Mouse (Mus musculus) cerebellum, adult 2 months (tissue): Measurements from ENCODE around the gene Akap2. TPM values are rescaled to one million over a fixed set of nuclear protein-coding genes. Genes with fewer than 3 reads are reported as not detected.

Experiments
- DNase-seq, 2 experiments: peaks; one replicate each; pipeline ENCODE4 v3.0.0; 2021
- H3K27ac ChIP-seq: fragments of 200-500 bp; 2 replicates; pipeline ENCODE4 v1.5.1; 2012; ENCODE audit warnings: low read length, control low read depth, inconsistent platforms; ENCODE audit not compliant: insufficient read depth
- H3K27me3 ChIP-seq: fragments of 200-500 bp; 2 replicates; pipeline ENCODE4 v1.6.1; 2012; ENCODE audit warnings: inconsistent platforms, mild to moderate bottlenecking, low read length, moderate library complexity; ENCODE audit not compliant: control insufficient read depth, insufficient read depth
- H3K4me1 ChIP-seq: fragments of 200-500 bp; 2 replicates; pipeline ENCODE4 v1.6.1; 2011; ENCODE audit warnings: low read length; ENCODE audit not compliant: control insufficient read depth, insufficient read depth
- H3K4me3 ChIP-seq: fragments of 200-500 bp; replicated peaks from 2 replicates; pipeline ENCODE3; 2011; ENCODE audit warnings: mild to moderate bottlenecking, low read depth, low read length, control low read depth; ENCODE audit not compliant: insufficient read depth
- CTCF ChIP-seq: fragments of 200-500 bp; IDR thresholded peaks from 2 replicates; pipeline ENCODE4 v1.5.1; 2011; ENCODE audit warnings: low read depth, mild to moderate bottlenecking, control low read depth, low read length, moderate library complexity, borderline replicate concordance; ENCODE audit not compliant: insufficient read depth
- POLR2A ChIP-seq: fragments of 200-500 bp; IDR thresholded peaks from 2 replicates; pipeline ENCODE4 v1.6.1; 2011; ENCODE audit warnings: low read length, control low read depth, borderline replicate concordance; ENCODE audit not compliant: insufficient read depth
- WGBS: fragments of 180-500 bp; shearing (Covaris S2); methylation state at CpG from one replicate; pipeline ENCODE4 v1.1.7; 2018; 5-methylcytosine and 5-hydroxymethylcytosine counted together
- polyA plus RNA-seq: library from polyadenylated mRNA; depleted of rRNA; stranded (reverse); fragments of >200 nt; gene quantifications from 2 replicates; pipeline ENCODE4 v1.2.3, GENCODE M21; 2012

Akap2 gene
- polyA plus RNA-seq, 1 experiment: 33.6 TPM

DNA sequence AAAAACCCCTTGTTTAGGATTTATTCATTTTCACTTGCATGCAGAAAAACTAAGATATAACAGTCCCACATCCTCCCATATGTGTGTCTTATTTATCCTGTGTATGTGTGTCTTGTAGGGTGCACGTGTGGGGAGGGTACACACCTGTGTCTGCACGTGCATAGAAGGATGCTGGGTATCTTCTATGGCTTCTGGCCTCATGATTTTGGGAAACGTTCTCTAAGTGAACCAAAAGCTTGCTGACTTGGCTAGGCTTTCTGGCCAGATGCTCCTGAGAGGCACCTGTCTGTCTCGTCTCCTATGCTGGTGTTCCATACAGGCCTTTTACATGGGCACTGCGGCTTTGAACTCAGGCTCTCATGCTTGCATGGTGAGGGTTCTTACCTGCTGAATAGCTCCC, 105.2 kb downstream of the Akap2 start:
- DNase-seq: no peak
- H3K27ac ChIP-seq: no peak overlapping the region
- TF ChIP-seq CTCF (no peak), POLR2A (no peak)
- no peak overlapping the region for H3K4me3 ChIP-seq
- 71% methylated on average over 5 of the region's 5 CpGs for WGBS
- no peaks in the 10 kb centered on the region for H3K27me3 ChIP-seq
- no peaks in the 10 kb centered on the region for H3K4me1 ChIP-seq

DNA sequence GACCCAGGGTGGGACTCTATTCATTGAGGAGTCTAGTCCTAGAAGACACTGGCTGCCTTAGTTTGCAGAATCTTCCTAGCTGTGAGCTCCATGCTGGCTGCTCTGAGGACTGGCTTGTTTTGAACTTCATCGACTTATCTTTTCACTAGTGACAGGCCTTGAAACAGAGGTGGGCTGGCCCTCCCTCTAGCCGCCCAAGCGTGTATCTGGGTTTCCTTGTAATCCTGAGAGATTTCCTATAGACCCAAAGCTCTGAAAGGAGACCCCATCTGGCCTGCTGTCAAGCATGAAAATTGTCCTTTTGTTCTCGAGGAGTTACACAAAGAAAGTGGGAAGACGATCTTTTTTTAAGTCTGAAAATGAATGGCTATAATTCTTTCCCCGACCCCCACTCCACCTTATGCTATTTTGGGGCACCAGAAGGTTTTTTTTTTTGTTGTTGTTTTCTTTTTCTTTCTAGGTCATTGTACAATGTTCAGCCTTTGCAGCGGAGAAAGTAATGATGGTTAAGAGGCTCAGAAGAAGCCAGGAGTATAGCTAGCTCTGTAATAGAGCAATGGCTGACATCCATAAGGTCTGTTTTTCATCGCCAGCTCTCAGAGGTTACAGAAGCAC, 107.3 kb downstream of the Akap2 start:
- no peaks in the 10 kb centered on the region for H3K27me3 ChIP-seq
- no peak overlapping the region for H3K4me3 ChIP-seq
- H3K27ac ChIP-seq: no peak overlapping the region
- WGBS: 30% methylated on average over 8 of the region's 8 CpGs
- DNase-seq: no peak
- H3K4me1 ChIP-seq: no peaks in the 10 kb centered on the region
- TF ChIP-seq CTCF (no peak), POLR2A (no peak)

DNA sequence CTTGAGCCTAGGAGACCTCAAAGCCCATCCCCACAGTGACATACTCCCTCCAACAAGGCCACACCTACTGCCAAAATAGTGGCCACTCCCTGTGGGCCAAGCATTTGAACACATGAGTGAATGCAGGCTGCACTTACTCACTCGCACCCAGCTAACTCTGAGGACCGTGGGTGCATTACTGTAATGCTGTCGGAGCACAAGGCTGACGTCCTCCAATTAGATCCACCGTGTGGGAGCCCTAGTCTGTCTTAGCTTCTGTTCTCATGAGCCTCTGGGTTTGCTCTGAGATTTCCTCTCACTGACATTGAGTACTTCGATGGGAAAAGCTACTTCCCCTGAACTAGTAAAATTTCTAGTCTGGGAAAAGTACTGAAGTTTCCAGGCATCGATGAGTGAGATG, 108.8 kb downstream of the Akap2 start:
- DNase-seq: no peak
- TF ChIP-seq CTCF: no peak
- TF ChIP-seq POLR2A: no peak
- 80% methylated on average over 7 of the region's 7 CpGs for WGBS
- no peak overlapping the region for H3K4me3 ChIP-seq
- no peak overlapping the region for H3K27ac ChIP-seq
- H3K27me3 ChIP-seq: no peaks in the 10 kb centered on the region
- no peaks in the 10 kb centered on the region for H3K4me1 ChIP-seq

DNA sequence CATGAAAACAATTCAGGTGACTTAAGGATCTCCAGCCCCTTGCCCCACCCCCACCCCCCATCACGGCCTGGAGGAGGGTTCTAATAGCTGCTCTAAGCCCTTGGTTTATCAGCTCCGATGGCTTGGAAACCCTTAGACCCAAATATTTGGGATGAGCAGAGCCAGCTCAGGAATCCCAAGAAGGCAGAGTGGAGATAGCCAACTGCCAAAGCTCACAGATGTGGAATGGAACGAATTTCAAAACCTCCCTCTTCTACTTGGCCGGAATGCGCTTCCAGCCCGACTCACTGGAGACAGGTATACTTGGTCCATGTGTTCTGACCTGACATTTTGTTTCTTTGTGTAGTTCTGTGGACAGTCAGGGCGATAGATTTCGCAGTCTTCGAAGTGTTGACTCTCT, 111.7 kb downstream of the Akap2 start:
- no peaks in the 10 kb centered on the region for H3K27me3 ChIP-seq
- no peaks in the 10 kb centered on the region for H3K4me1 ChIP-seq
- no peak overlapping the region for H3K27ac ChIP-seq
- TF ChIP-seq CTCF (no peak), POLR2A (no peak)
- 83% methylated on average over 9 of the region's 9 CpGs for WGBS
- no peak overlapping the region for H3K4me3 ChIP-seq
- DNase-seq: no peak

DNA sequence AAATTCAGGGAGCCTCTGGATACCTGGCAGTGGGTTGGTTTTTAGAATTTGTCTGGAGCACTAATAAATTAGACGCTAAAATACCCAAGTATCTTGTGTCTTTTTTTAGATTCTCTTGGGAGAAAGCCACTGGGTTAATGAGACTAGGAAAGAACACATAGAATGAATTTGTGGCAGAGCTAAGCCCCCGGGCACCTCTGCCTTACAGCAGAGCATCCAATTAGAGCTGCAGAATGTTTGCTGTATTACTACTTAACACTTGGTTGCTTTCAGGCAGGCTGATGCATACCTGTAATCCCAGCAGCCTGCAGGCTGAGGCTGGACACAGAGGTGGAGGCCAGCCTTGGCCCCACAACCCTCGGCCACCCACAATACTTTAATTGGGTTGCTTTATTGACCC, 112.3 kb downstream of the Akap2 start:
- Histone ChIP-seq H3K27ac (no peak overlapping the region), H3K4me1 (no peaks in the 10 kb centered on the region), H3K27me3 (no peaks in the 10 kb centered on the region), H3K4me3 (no peak overlapping the region)
- DNase-seq: no peak
- 90% methylated on average over 3 of the region's 3 CpGs for WGBS
- TF ChIP-seq POLR2A: no peak

DNA sequence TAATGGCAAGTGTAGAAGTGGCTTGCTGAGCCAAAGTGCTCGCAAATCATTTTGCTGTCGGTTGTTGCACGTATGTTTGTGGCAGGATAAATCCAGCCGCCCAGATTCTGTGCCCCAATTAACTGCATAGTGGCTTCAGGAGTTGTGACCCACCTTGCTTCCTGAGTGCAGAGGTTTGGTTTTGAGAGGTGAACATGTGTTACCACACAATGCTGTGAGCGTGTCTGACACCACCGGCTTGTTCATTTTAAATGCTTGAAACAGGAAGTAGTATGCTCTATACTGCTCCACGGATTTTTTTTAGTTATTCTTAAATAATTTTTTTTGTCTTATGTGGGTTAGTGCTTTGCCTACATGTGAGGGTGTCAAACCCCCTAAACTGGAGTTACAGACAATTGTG, 114.9 kb downstream of the Akap2 start:
- H3K27ac ChIP-seq: no peak overlapping the region
- no peak for DNase-seq
- H3K4me1 ChIP-seq: no peaks in the 10 kb centered on the region
- WGBS: 74% methylated on average over 7 of the region's 7 CpGs
- no peaks in the 10 kb centered on the region for H3K27me3 ChIP-seq
- TF ChIP-seq POLR2A: no peak
- no peak for TF ChIP-seq CTCF
- no peak overlapping the region for H3K4me3 ChIP-seq

DNA sequence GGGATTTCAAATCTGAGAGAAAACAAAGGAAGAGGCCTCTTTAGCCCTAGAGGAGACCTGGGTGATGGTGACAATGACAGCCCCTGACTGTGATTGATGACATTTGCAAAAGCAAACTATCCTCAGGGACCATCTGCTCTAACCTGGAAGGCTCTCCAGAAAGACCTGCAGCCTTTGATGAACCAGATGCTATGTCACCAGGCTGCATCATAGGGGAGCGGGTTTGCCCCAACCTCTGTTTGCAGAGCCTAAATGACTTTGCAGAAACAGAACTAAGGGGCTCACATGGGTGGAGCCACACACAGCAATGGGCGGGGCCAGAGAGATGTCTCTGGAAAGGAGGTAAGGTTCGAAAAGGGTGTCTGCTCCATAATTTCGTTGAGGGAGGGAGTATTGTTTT, 115.6 kb downstream of the Akap2 start:
- H3K27me3 ChIP-seq: no peaks in the 10 kb centered on the region
- no peaks in the 10 kb centered on the region for H3K4me1 ChIP-seq
- H3K27ac ChIP-seq: no peak overlapping the region
- WGBS: 74% methylated on average over 4 of the region's 4 CpGs
- DNase-seq: no peak
- no peak overlapping the region for H3K4me3 ChIP-seq
- TF ChIP-seq POLR2A: no peak
- no peak for TF ChIP-seq CTCF

DNA sequence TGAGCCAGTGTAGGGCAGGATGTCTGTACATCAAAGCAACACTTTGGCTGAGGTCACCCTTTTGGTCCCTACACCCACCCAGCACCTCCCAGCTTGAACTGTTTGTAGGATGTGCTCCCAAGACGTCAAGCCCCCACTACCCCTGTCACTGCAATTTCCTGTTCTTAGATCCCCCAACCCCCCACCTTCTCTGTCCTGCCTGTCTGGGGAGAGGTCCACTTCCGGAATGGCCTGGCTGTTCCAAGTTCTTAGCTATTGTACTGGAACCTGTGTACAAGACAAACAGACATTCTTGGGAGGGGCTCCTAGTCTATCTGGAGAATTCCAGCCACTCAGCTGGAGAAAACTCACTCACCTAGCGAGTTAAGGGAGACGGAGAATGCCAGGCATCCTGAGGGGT, 116.7 kb downstream of the Akap2 start:
- DNase-seq: no peak
- TF ChIP-seq POLR2A (no peak), CTCF (no peak)
- no peaks in the 10 kb centered on the region for H3K4me1 ChIP-seq
- no peak overlapping the region for H3K4me3 ChIP-seq
- H3K27me3 ChIP-seq: no peaks in the 10 kb centered on the region
- WGBS: 78% methylated on average over 4 of the region's 4 CpGs
- no peak overlapping the region for H3K27ac ChIP-seq

DNA sequence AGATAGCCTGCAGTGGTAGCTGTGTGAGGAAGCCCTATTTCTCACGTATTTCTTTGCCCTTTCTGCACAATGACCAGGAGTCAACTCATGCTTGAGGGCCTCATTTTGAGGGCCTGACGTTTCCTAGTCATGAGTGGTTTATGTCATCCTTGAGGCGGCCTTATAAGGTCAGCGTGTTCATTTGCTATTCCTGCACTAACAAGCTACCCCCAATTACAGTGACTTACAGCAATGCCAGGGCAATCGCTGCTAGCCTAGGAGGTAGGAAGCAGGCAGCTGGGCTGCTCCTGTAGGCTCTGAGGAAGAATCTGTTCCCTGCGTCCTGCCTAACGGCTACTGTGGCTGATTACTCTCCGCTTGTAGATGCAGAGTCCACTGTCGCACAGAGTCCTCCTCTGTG, 119.6 kb downstream of the Akap2 start:
- Histone ChIP-seq H3K27me3 (no peaks in the 10 kb centered on the region), H3K4me1 (no peaks in the 10 kb centered on the region), H3K27ac (no peak overlapping the region), H3K4me3 (no peak overlapping the region)
- WGBS: 82% methylated on average over 9 of the region's 9 CpGs
- TF ChIP-seq CTCF (no peak), POLR2A (no peak)
- DNase-seq: no peak
